Mouse (Mus musculus) erythroblast, embryonic 14.5 days (primary cell): Measurements from ENCODE around the gene Lrp2.

Source experiments
- GATA1 ChIP-seq: IDR thresholded peaks from 2 replicates; pipeline ENCODE4 v1.6.1; 2012; ENCODE audit warnings: low read length, inconsistent platforms, mixed read lengths
- TAL1 ChIP-seq: IDR thresholded peaks from 3 replicates; pipeline ENCODE4 v1.6.1; 2012; ENCODE audit warnings: low read length, inconsistent platforms, mixed read lengths

DNA sequence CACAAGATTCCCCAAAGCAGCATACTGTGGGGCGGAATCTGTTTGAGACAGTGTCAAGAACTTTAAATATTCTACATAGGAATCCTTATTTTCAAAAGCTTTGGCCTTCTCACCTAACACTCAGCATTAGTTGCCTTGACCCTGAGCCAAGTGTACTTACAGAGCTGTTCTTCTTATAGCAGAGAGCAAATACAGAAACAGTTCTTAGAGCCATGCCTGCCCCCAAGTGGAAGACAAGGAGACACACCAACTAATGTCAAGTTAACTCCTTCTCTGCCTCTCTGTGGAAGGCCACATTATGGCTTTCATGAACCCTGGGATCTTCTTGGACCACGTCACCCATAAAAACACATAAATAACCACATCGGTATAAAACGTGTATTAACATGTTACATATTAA is 114.0 kb downstream of the Lrp2 start:
- TF ChIP-seq GATA1: no peak
- no peak for TF ChIP-seq TAL1
